Mouse (Mus musculus): ENCODE results near the gene Smad5.

The Smad5 gene

DNA sequence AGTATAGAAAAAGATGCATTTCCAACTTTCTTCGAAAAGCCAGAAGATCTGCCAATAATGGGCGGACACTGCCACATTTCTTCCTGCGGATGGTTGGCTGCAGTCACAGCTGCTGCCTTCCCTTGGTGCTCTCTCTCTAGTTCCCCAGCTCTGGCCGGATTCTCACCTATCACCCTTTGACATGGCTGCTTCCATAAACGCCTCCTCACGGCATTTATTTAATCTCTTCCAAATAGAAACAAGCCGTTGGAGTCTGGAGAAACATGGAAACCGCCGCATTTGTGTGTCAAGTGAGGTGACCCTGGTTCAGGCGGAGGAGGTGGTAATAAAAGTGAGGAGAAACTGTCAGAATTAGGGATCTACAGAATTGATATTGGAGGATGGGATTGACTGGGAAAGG lies 886 bp upstream of the Smad5 start:
- DNase-seq (ENCODE audit: low read depth, low spot score), result no peak

- DNase-seq (ENCODE audit: low read depth, low spot score), result peak; percentile 85
These were observed 536 bp downstream of the Smad5 start for GRCm38 (mm10) chr13:56703222-56703870.

- no peak for DNase-seq (ENCODE audit: low read depth, low spot score)
These were observed 1.1 kb downstream of the Smad5 start for GRCm38 (mm10) chr13:56703871-56704321.

DNA sequence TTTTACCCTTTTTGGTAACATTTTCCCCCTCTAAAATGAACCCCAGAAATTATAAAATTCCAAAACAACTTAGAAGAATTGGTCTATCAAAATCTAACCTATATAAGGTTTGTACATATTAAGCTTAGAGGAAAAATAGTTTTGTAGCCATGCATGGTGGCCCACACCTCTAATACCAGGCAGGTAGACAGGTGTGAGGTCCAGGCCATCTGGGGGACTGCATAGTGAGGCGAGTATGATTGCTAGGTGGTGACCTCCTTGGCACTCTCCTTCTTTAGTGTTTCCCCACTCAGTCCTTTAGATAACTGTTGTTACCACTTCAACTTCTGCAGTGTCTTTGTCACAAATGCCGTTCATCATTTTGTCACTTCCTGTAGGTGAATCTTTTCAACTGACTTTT lies 1.8 kb downstream of the Smad5 start:
- no peak for DNase-seq (ENCODE audit: low read depth, low spot score)

DNA sequence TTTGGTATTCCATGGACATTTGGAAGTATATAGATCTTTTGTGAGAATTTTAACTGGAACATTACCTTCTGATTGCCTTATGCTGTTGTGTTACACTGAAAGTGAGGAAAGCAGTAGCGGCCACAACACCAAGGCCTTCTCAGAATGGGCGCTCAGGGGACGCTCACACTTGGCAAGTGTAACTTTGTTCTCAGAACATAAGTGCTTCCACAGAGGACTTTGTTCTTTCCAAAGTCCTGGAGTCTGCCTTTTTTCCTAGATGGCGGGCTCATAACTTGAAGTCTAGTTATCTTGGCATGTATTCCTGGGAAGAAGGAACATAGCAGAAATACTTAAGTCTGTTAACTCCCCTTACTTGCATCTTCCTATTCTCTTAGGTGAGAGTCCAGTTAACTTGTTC lies 4.3 kb downstream of the Smad5 start:
- DNase-seq (ENCODE audit: low read depth, low spot score), result no peak

DNA sequence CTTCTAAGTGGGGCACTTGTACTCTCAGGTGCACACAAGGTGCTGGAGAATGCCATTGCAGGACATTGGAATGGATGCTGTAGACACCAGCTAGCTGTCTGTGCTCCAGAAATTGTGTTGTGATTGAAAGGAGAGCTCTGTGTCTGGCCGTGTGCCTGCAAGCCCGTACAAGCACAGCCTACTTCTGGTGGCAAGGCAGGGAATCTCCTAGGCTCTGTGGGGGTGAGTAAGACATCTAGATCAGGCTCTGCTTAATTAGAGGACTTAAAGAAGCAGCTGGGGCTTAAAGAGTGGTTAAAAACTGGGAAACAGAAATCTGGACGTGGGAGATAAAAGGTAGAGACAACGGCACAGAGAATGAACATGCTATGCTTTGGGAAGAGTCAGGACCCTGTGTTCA lies 4.8 kb downstream of the Smad5 start:
- no peak for DNase-seq (ENCODE audit: low read depth, low spot score)

GRCm38 (mm10) chr13:56710620-56711019 lies 7.8 kb downstream of the Smad5 start:
- DNase-seq (ENCODE audit: low read depth, low spot score), result no peak

GRCm38 (mm10) chr13:56712221-56712620 lies 9.4 kb downstream of the Smad5 start:
- no peak for DNase-seq (ENCODE audit: low read depth, low spot score)

- no peak for DNase-seq (ENCODE audit: low read depth, low spot score)
These were observed 23.7 kb downstream of the Smad5 start for GRCm38 (mm10) chr13:56726551-56726950.

GRCm38 (mm10) chr13:56729046-56729445 lies 26.2 kb downstream of the Smad5 start:
- no peak for DNase-seq (ENCODE audit: low read depth, low spot score)

DNA sequence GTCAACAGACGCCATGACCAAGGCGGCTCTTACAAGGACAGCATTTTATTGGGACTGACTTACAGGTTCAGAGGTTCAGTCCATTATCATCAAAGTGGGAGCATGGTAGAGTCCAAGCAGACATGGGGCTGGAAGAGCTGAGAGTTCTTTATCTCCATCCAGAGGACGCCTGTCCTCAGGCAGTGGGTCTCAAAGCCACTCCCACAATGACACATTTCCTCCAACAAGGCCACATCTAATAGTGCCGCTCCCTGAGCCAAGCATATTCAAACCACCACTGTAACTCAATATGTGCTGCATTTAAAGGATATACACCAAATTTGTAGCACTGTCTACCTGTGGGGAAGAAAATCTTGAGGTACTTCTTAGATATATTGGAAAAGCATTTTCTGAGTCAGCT lies 31.8 kb downstream of the Smad5 start:
- DNase-seq (ENCODE audit: low read depth, low spot score), result no peak

DNA sequence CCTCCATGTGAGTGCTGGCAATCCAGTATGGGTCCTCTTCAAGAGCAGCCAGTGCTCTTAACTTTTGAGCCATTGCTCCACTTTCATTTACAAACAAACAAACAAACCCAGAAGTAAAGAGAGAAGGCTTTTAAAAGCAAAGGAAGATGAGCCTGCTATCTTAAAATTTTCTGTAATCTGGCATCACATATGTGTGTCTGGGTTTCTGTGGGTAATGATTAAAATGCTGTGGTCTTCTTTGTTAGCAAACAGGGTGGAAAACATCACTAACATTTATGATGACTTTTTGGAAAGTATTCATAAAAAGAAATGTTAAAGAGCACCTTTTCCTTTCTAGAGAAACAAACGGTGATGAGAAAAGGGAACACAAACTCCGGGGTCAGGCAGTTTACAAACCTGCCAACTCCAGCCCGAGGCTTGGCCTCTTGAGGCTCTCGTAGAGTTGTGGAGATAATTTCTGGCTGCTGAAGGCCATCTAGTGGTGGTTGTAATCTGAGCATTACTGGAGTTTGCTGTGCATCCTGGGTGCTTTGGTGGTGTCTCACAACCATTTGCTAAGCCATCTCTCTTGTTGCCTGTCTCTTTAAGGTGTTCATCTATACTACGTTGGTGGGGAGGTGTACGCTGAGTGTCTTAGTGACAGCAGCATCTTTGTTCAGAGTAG lies 32.5 kb downstream of the Smad5 start:
- DNase-seq (ENCODE audit: low read depth, low spot score), result peak; percentile 27

GRCm38 (mm10) chr13:56739556-56739955 lies 36.7 kb downstream of the Smad5 start:
- no peak for DNase-seq (ENCODE audit: low read depth, low spot score)

- DNase-seq (ENCODE audit: low read depth, low spot score), result no peak
These were observed 37.7 kb downstream of the Smad5 start for GRCm38 (mm10) chr13:56740496-56740895.

DNA sequence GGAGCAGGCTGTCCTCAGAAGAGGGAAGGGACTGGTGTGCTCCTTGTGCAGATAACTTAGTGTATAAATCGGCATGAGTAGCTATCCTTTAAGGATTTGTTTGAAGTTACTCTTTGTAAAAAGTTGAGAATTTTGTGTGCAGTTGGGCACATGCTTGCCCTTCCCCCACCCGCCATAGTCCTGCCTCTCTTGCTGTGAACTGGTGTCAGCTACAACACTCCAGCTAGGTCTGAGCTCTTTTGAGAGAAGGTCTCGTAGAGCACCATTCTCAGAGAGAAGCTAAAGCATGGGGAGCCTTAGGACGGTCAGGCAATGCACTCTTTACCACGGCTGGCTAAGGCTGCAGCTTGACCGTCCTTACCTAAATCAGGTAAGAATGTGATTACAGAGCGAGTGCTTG lies 38.9 kb downstream of the Smad5 start:
- no peak for DNase-seq (ENCODE audit: low read depth, low spot score)

DNA sequence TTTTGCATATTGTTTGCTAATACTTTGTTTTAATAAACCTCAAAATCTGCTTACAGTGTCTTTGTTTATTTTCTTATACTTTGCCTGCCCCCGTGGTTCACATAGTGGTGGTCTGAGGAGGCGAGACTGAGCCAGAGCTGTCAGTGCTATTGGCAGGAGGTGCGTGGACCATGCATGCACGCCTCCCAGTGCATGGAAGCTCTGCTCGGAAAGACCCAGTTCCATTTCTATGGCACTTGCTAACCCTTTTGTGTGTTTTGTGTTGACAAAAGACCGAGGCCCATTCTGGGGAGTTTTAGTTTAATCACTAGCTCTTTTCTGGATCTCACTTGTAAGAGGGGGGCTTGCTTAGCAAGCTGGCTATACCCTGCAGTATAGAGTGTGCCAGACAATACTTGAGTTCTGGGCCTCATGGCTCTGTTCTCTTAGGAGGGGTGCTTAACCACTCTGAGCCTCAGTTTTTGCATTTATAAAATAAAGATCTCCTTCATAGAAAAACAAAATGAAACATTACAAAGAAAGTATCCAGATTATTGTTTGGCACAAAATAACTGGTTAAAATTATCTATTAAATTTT lies 39.6 kb downstream of the Smad5 start:
- no peak for DNase-seq (ENCODE audit: low read depth, low spot score)

DNA sequence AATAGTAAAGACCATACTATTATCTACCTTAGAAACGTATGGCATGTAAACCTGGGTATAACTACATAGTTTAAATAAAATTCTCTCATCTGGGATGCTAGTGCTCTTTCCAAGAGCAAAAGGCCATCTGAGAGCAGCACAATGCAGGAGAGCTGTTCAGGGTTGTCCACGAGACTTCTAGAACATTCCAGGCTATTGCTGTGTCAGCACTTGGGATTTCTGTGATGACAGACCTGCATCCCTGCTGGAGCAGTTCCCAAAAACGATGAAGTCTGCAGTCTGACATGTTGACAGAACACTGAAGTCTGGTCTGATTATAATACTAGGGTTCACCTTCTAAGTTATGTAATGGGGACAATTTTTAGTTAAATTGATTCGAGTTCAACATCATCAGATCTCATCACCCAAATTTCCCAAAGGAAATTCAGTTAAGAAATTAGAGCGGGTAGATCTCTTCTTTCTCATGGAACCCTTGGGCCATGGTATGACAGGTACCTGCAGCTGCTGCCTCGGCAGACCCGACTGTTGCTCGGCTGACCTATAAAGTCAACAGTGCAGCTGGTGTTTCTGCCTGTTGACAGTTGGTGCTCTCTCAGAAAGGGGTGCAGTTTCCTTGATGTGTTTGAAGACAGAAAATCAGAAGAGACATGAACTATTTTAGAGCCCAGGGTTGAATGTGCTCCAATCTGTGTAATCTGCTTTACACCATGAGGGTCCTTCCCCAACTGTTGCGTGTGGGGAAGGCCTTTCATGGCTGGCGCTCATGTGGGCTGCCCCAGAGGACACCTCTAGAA lies 44.1 kb downstream of the Smad5 start:
- DNase-seq (ENCODE audit: low read depth, low spot score), result no peak

- no peak for DNase-seq (ENCODE audit: low read depth, low spot score)
These were observed 44.7 kb downstream of the Smad5 start for GRCm38 (mm10) chr13:56747554-56747953.

DNA sequence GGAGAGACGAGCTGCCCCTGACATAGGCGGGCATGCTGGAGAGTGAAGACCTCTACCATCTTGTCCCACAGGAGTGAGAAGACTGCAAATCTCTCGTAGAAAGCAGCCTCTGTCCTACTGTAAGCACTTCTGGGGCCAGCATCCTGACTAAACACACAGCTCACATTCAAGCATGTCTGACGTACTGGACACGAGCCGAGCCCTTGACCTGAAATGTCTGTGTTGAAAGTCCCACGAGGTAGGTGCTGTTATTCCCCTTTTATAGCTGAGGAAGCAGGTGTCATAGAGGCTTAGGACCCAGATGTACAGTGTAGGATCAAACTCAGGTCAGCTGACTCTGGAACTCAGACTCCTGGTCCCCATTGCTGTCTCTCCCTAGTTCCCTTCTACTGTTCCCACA lies 46.6 kb downstream of the Smad5 start:
- no peak for DNase-seq (ENCODE audit: low read depth, low spot score)

- no peak for DNase-seq (ENCODE audit: low read depth, low spot score)
These were observed 49.0 kb downstream of the Smad5 start for GRCm38 (mm10) chr13:56751774-56752173.

DNA sequence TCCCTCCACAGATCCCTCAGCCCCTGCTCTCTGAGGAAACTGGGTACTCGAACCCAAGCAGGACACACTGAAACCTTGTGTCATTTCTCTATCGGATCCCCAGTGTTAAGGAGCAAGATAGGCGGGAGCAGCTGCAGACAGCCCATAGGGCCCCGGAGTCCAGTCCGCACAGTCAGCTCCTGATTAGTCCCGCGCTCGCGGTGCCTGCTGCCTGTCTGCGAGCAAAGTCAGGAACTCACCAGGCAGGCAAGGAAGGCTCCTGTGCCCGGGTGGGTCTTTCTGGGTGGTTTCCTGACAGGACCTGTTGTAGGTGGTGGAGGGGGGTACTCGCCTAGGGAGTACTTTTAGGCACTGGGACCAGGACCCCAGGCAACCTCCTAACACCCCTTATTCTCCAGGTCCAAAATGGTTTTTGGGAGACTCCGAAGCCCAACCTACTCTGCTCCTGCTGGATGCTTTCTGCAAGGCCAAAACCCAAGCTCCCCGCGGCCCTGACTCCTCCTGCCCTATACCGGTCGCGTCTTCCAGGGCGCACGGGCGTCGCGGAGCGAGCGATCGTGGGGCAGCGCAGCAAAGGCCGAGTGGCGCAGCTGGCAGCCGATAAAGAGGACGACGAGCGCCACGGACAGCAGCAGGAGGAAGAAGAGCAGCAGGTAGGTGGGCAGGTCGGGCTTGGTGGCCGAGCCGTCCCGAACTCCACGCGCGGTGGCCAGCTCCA lies 49.8 kb downstream of the Smad5 start:
- no peak for DNase-seq (ENCODE audit: low read depth, low spot score)

Measured in A20 (cell line).